Mouse (Mus musculus) brain, embryonic 14.5 days (tissue): ENCODE measurements around the gene Mctp1.

Source experiments
- CTCF ChIP-seq: fragments of 200-500 bp; IDR thresholded peaks from 2 replicates; pipeline ENCODE4 v1.5.1; 2012; ENCODE audit warnings: inconsistent platforms, mild to moderate bottlenecking, moderate library complexity, borderline replicate concordance; ENCODE audit not compliant: insufficient read depth, insufficient read length; ENCODE audit errors: extremely low read depth
- POLR2A ChIP-seq: fragments of 200-500 bp; IDR thresholded peaks from 2 replicates; pipeline ENCODE4 v1.6.1; 2012; ENCODE audit warnings: mild to moderate bottlenecking, inconsistent platforms, borderline replicate concordance; ENCODE audit not compliant: poor library complexity, insufficient read depth, insufficient read length, severe bottlenecking; ENCODE audit errors: extremely low read depth

DNA sequence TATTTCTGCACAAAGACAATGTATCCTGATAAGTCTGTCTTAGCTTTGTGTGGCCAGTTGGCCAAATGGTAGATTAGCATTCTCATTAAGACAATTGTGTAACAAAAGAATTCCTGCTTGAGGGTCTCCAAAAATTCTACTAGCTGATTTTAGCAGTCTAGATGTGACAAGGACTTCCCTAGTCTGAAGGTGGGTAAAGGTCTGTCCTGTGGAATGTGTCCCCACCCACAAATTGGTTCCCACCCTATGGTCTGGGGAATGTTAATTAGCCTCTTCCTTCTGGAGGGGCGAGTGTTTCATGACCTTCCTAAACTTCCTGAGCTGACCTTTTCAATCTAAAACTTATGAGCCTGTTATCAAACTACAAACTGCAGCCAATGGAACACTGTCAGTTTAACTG, 143.4 kb downstream of the Mctp1 start:
- TF ChIP-seq POLR2A (no peak), CTCF (no peak)
